Mouse (Mus musculus) intestine, embryonic 16.5 days (tissue): ENCODE results near the gene Tead1. TPM values are rescaled to one million over a fixed set of nuclear protein-coding genes. Genes with fewer than 3 reads are reported as not detected.
A peak's percentile ranks its signal among the peaks of the same experiment; 100 is the strongest.

Experiments used
- ATAC-seq: fragments of 200-750 bp; cut with Nextera tagmentation; 2 replicates; pipeline ENCODE4 v1.8.0; 2017; ENCODE audit warnings: moderate TSS enrichment, moderate library complexity
- H3K27ac ChIP-seq: fragments of 300-500 bp; sonication (generic); 2 replicates; pipeline ENCODE4 v1.5.1; 2014; ENCODE audit warnings: mild to moderate bottlenecking, low read length
- H3K27me3 ChIP-seq: fragments of 300-500 bp; sonication (generic); replicated peaks from 2 replicates; pipeline ENCODE4 v1.6.1; 2014; ENCODE audit warnings: low read length, control low read depth, mixed read lengths; ENCODE audit not compliant: control insufficient read depth, insufficient read depth
- H3K36me3 ChIP-seq: fragments of 300-500 bp; sonication (generic); 2 replicates; pipeline ENCODE4 v1.6.1; 2014; ENCODE audit warnings: low read length, control low read depth; ENCODE audit not compliant: control insufficient read depth, insufficient read depth
- H3K4me1 ChIP-seq: fragments of 300-500 bp; sonication (generic); 2 replicates; pipeline ENCODE4 v1.6.1; 2014; ENCODE audit warnings: low read length, control low read depth, mixed read lengths; ENCODE audit not compliant: control insufficient read depth, insufficient read depth
- H3K4me2 ChIP-seq: fragments of 300-500 bp; sonication (generic); 2 replicates; pipeline ENCODE4 v1.6.1; 2014; ENCODE audit warnings: low read depth, low read length, control low read depth
- H3K4me3 ChIP-seq: fragments of 300-500 bp; sonication (generic); 2 replicates; pipeline ENCODE4 v1.5.1; 2014; ENCODE audit warnings: mild to moderate bottlenecking, low read length
- H3K9ac ChIP-seq: fragments of 300-500 bp; sonication (generic); 2 replicates; pipeline ENCODE4 v1.6.1; 2014; ENCODE audit warnings: low read depth, low read length
- H3K9me3 ChIP-seq: fragments of 300-500 bp; sonication (generic); 2 replicates; pipeline ENCODE4 v1.6.1; 2016; ENCODE audit warnings: low read length, control low read depth; ENCODE audit not compliant: control insufficient read depth
- WGBS: fragments of 180-500 bp; shearing (Covaris S2); extraction: QIAGEN DNeasy Blood & Tissue Kit; methylation state at CpG from one replicate; pipeline ENCODE4 v1.1.7; 2014; 5-methylcytosine and 5-hydroxymethylcytosine counted together
- polyA plus RNA-seq: library from polyadenylated mRNA; unstranded; fragments of >200 nt; fragmentation: Nextera tagmentation; extraction: Ambion mirVana; gene quantifications from 2 replicates; pipeline ENCODE4 v1.2.1, GENCODE M21; 2015

The Tead1 gene
- polyA plus RNA-seq, 1 experiment from 2014 or later = 10.9 TPM

DNA sequence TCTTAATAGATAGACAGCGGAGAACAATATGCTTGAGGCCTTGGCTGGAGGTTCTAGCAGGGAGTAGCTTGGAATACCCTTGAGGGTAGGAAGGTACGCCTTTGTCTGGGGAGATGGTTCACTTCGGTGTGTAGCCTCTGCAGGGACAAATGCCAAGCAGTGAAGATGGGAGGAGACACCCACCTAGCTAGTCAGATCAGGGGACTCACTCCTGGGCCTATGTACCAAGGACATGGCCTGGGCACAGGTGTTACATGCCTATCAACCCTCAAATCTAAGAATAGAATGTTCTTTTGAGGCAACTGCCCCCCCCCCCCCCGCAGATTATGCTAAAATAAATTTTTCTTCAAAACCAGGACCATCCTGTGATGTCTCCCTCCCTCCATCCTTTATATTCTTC is 110.6 kb downstream of the Tead1 start:
- H3K27me3 ChIP-seq = no peaks in the 10 kb centered on the region
- no peak for ATAC-seq
- no peak overlapping the region for H3K27ac ChIP-seq

DNA sequence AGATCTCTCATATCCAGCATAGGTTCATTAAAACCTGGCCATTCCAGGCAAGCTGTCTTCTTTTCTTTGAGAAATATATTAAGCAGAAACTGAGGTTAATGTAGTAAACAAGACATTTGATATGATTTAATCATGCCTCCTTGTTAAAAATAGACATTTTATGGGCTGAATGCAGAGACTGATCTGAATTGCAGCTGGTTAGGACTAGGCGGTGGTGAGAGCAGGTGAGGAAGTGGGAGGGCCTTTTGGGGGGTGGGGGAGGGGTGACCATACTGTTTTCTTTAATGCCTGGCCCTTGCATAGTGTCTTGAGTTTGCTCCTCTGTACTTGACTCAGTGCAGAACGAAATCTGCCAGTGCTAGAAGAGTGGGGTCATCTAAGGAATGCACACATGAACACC is 111.2 kb downstream of the Tead1 start:
- WGBS = 44% methylated on average over 2 of the region's 2 CpGs
- H3K27me3 ChIP-seq = no peaks in the 10 kb centered on the region
- H3K36me3 ChIP-seq = no peaks in the 10 kb centered on the region
- peaks cover 42% of the 10 kb centered on the region for H3K4me1 ChIP-seq
- H3K9ac ChIP-seq = no peak overlapping the region
- ATAC-seq = no peak
- H3K4me3 ChIP-seq = no peak overlapping the region
- no peak overlapping the region for H3K4me2 ChIP-seq
- H3K9me3 ChIP-seq = no peaks in the 10 kb centered on the region
- no peak overlapping the region for H3K27ac ChIP-seq

More for the DNA sequence above, 110.6 kb downstream of the Tead1 start:
- Histone ChIP-seq H3K9ac (no peak overlapping the region), H3K9me3 (no peaks in the 10 kb centered on the region), H3K4me1 (peaks cover 42% of the 10 kb centered on the region), H3K4me3 (no peak overlapping the region), H3K36me3 (no peaks in the 10 kb centered on the region), H3K4me2 (no peak overlapping the region)
- 88% methylated on average over 4 of the region's 4 CpGs for WGBS

DNA sequence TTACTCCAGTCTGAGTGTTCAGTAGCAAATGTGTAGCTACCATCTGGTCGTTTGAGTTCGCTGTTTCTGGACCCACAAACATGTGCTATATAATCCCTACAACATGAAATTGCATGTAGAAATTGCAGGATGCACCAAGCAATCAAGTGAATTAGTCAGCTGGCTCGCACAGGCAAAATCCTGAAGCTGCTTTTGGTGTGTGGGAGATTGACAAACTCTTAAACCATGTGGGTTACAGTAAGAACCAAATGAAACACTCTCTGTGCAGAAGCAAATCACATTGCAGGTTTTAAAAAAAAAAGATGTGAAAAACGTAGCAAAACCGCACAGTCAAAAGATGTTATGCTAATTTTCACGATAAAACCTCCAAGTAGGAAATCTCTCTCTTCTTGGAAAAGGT is 113.6 kb downstream of the Tead1 start:
- no peaks in the 10 kb centered on the region for H3K27me3 ChIP-seq
- WGBS = 87% methylated on average over 6 of the region's 6 CpGs
- H3K27ac ChIP-seq = no peak overlapping the region
- no peak overlapping the region for H3K4me2 ChIP-seq
- no peak for ATAC-seq
- no peaks in the 10 kb centered on the region for H3K9me3 ChIP-seq
- H3K36me3 ChIP-seq = no peaks in the 10 kb centered on the region
- no peak overlapping the region for H3K9ac ChIP-seq
- H3K4me1 ChIP-seq = peaks cover 26% of the 10 kb centered on the region
- no peak overlapping the region for H3K4me3 ChIP-seq

DNA sequence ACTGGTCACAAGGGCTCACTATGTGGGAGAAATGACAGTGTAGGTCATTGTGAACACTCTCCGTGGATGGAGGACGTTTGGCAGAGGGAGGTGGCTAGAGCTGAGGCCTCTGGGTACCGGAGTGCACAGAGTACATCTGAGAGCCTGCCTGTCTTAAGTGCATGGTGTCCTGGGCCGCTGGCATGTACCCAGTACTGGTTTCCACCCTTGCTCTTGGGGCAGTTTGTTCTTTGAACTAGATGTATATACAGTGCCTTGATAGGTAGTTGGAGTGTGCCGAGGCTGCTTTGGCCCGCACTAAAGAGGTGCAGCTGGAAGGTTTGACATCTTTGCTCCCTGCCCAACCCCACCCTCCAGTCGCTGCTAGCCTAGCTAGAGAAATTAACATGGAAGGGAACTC is 114.8 kb downstream of the Tead1 start:
- H3K9ac ChIP-seq = peak overlapping the region; percentile 27; the same call in 1 of the 2 replicates
- H3K4me2 ChIP-seq = no peak overlapping the region
- H3K4me1 ChIP-seq = peaks cover 14% of the 10 kb centered on the region
- H3K9me3 ChIP-seq = no peaks in the 10 kb centered on the region
- H3K27me3 ChIP-seq = no peaks in the 10 kb centered on the region
- ATAC-seq = no peak
- H3K27ac ChIP-seq = no peak overlapping the region
- no peaks in the 10 kb centered on the region for H3K36me3 ChIP-seq
- no peak overlapping the region for H3K4me3 ChIP-seq
- 38% methylated on average over 7 of the region's 7 CpGs for WGBS

DNA sequence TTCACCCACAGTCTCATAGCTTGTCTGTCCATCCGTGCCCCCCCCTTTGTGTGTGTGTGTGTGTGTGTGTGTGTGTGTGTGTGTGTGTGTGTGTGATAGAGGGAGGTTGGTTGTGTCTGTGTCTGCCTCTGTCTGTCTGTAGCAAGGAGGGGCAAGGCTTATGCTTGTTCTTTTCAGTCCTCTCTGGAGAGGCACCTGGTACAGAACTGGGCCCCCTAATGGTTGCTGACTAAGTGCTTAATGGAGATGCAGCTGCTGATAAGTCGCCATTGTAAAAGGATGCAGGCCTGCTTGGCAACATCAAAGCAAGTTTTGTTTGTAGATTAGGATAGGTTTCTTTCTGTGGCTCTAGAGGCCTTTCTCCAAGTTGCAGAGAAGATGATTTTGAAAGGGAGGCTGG is 115.4 kb downstream of the Tead1 start:
- WGBS = 17% methylated on average over 2 of the region's 2 CpGs
- Histone ChIP-seq H3K27me3 (no peaks in the 10 kb centered on the region), H3K4me3 (no peak overlapping the region), H3K4me1 (peaks cover 9% of the 10 kb centered on the region), H3K9me3 (no peaks in the 10 kb centered on the region), H3K27ac (no peak overlapping the region), H3K36me3 (no peaks in the 10 kb centered on the region), H3K4me2 (no peak overlapping the region), H3K9ac (no peak overlapping the region)
- ATAC-seq = peak; percentile 37; the same call in 1 of the 2 replicates

DNA sequence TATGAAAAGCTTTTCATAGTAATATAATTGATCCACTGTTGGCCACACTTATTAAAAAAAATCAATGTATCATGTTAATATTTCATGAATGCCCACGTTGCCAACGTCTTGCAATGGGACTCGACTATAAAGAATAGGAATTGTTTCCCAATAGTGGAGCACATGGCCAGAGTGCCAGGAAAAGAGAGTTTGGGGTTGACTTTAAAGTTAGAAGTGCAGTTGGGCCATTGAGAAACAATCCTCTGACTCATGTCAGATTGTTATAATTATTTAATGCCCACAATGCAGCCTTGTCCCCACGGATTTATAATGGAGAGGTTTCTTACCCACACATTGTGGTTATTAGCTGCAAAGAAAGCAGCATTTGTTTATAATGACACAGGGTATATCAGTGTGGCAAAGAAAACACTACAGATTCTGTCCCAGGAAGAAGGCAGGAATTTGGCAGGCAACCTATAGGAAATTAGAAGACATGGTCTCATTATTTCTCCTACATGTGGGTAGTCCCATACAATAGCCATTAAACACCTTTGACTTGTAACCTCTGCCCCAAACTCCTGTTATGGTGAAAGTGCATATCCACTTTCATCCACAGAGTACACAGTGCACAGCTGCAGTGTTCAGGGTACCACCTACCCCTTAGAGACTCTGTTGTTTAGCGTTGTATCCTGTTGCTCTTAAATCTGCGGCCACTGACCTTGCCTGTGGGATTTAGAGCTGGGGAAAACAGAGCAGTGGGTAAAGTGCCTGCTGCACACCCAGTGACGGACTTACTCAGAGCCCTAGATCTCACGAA is 118.6 kb downstream of the Tead1 start:
- H3K4me2 ChIP-seq = no peak overlapping the region
- no peak for ATAC-seq
- H3K36me3 ChIP-seq = no peaks in the 10 kb centered on the region
- no peak overlapping the region for H3K27ac ChIP-seq
- no peak overlapping the region for H3K4me3 ChIP-seq
- H3K9ac ChIP-seq = no peak overlapping the region
- WGBS = 78% methylated on average over 8 of the region's 8 CpGs
- H3K9me3 ChIP-seq = no peaks in the 10 kb centered on the region
- H3K4me1 ChIP-seq = peaks cover 20% of the 10 kb centered on the region
- H3K27me3 ChIP-seq = no peaks in the 10 kb centered on the region

DNA sequence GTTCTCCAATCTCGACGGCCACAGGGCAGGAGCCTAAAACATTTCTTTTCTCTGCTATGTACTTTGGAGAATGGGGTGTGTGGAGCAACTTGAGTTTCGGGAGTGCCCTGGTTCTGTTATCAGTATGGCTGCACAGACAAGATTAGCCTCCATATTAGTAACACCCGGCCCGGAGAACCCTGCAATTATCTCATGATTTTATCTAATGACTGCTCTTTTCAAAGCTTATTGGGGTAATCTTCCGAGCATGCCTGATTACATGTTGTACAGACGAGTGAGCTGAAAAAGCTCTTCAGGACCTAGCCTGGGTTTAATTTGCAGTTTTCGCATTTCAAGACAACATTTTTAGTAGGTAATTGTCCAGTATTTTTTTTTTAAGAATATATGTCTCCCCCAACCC is 122.6 kb downstream of the Tead1 start:
- no peak overlapping the region for H3K4me2 ChIP-seq
- 53% methylated on average over 8 of the region's 8 CpGs for WGBS
- peak; percentile 34; the same call in 1 of the 2 replicates for ATAC-seq
- no peak overlapping the region; the same call in 1 of the 2 replicates for H3K9ac ChIP-seq
- no peaks in the 10 kb centered on the region for H3K9me3 ChIP-seq
- no peaks in the 10 kb centered on the region for H3K27me3 ChIP-seq
- H3K4me1 ChIP-seq = peaks cover 29% of the 10 kb centered on the region
- no peaks in the 10 kb centered on the region for H3K36me3 ChIP-seq
- H3K4me3 ChIP-seq = no peak overlapping the region
- no peak overlapping the region for H3K27ac ChIP-seq

DNA sequence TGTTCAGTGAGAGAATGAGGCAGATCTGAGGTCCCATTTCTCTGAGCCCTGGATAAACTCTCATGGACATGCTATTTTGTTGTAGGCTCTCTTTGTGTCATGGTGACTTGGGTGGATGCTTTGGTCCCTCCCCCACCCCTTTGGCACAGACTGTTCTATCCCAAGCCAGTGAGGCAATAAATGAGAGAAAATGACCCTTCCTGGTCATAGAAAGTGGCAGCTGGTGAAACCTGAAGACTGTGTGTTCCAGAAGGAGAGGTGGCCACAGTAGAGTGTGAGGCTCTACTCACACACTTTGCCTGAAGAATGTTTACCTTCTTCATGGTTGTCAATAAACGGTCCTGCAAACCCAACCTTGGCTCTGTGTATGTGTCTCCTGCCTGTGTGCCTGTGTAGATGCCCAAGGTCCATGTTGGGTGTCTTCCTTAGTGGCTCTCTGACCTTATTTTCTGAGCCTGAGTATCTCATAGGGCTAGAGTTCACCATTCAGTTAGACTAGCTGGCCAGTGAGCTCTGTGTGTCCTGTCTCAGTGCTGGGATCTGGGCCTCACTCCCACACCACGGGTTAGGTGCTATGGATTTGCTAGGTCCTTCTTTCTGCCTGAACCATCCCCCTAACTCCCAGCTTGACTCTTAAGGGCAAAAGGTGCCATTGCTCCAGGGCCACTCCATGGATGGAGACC is 127.7 kb downstream of the Tead1 start:
- ATAC-seq = peak; percentile 64
- Histone ChIP-seq H3K27ac (peak overlapping the region; percentile 84), H3K9ac (peak overlapping the region; percentile 27; the same call in 1 of the 2 replicates), H3K4me2 (peak overlapping the region; percentile 62), H3K27me3 (no peaks in the 10 kb centered on the region), H3K36me3 (no peaks in the 10 kb centered on the region), H3K9me3 (no peaks in the 10 kb centered on the region), H3K4me1 (peaks cover 43% of the 10 kb centered on the region), H3K4me3 (peak overlapping the region; percentile 26)
- 20% methylated on average over 2 of the region's 2 CpGs for WGBS

DNA sequence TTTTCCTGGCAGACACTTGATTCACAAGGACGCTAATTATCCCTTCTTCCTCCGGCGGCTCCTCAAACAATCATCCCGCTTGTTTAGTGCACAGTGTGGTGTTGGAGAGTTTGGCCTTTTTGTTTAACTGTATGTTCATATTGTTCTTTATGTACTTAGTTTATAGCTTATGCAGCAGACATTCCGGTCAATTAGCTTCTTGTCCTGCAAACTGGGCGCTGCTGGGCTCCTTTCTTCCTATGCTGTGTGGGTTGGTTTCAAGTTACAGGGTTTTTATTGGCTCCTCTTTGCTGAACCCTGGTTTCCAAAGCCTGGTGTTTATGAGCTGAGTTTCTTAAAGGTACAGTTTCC is 128.3 kb downstream of the Tead1 start:
- ATAC-seq = peak; percentile 88
- H3K36me3 ChIP-seq = no peaks in the 10 kb centered on the region
- H3K27ac ChIP-seq = peak overlapping the region; percentile 84
- H3K4me1 ChIP-seq = peaks cover 38% of the 10 kb centered on the region
- H3K4me2 ChIP-seq = peak overlapping the region; percentile 62
- H3K9ac ChIP-seq = peak overlapping the region; percentile 27; the same call in 1 of the 2 replicates
- H3K9me3 ChIP-seq = no peaks in the 10 kb centered on the region
- H3K4me3 ChIP-seq = peak overlapping the region; percentile 26
- no peaks in the 10 kb centered on the region for H3K27me3 ChIP-seq
- 3% methylated on average over 6 of the region's 6 CpGs for WGBS
